Mouse (Mus musculus) G1E (cell line): ENCODE data around the gene Panx3. TPM values are rescaled to one million over a fixed set of nuclear protein-coding genes. Genes with fewer than 3 reads are reported as not detected.

ENCODE experiments used
- ATAC-seq: 2 replicates; pipeline ENCODE4 v1.8.0; 2016; ENCODE audit warnings: mild to moderate bottlenecking; ENCODE audit not compliant: insufficient number of reproducible peaks, poor library complexity, low FRiP score, severe bottlenecking; ENCODE audit errors: extremely low read depth
- DNase-seq: peaks from one replicate; pipeline ENCODE4 v3.0.0; 2012; ENCODE audit warnings: low spot score
- H3K27me3 ChIP-seq: 2 replicates; pipeline ENCODE4 v1.6.1; 2012; ENCODE audit warnings: mild to moderate bottlenecking, low read length, inconsistent platforms; ENCODE audit not compliant: insufficient read depth
- H3K36me3 ChIP-seq: replicated peaks from 2 replicates; pipeline ENCODE3; 2012; ENCODE audit warnings: mild to moderate bottlenecking, inconsistent platforms
- H3K4me1 ChIP-seq: 2 replicates; pipeline ENCODE4 v1.6.1; 2012; ENCODE audit warnings: low read depth, low read length, inconsistent platforms, mixed read lengths; ENCODE audit not compliant: insufficient read depth
- H3K4me3 ChIP-seq: 2 replicates; pipeline ENCODE4 v1.5.1; 2012; ENCODE audit warnings: low read depth, mild to moderate bottlenecking, inconsistent platforms, low read length, moderate library complexity, mixed read lengths
- H3K9me3 ChIP-seq: replicated peaks from 2 replicates; pipeline ENCODE4 v1.6.1; 2012; ENCODE audit warnings: inconsistent platforms
- CTCF ChIP-seq: IDR thresholded peaks from 2 replicates; pipeline ENCODE4 v1.5.1; 2012; ENCODE audit warnings: low read depth, low read length, inconsistent platforms, mixed read lengths
- GATA1 ChIP-seq: IDR thresholded peaks from 2 replicates; pipeline ENCODE4 v1.6.1; 2012; ENCODE audit warnings: borderline replicate concordance, low read length, inconsistent platforms, mixed read lengths
- GATA2 ChIP-seq: IDR thresholded peaks from 2 replicates; pipeline ENCODE4 v1.6.1; 2012; ENCODE audit warnings: low read depth, low read length, inconsistent platforms, borderline replicate concordance
- POLR2AphosphoS5 ChIP-seq: IDR thresholded peaks from 2 replicates; pipeline ENCODE4 v1.6.1; 2012; ENCODE audit warnings: low read depth, low read length, inconsistent platforms; ENCODE audit not compliant: insufficient replicate concordance
- TAL1 ChIP-seq: conservative IDR thresholded peaks from 2 replicates; pipeline ENCODE4 v1.6.1; 2012; ENCODE audit warnings: low read depth, low read length, inconsistent platforms, mixed read lengths
- polyA plus RNA-seq: library from polyadenylated mRNA; stranded (reverse); fragments of >175 nt; gene quantifications from 2 replicates; pipeline ENCODE4 v1.2.3, GENCODE M21; 2012
- total RNA-seq, 2 experiments: library from RNA; stranded (forward) in 1 of 2; stranded (reverse) in 1 of 2; fragments of 200-1000 nt in 1 of 2; fragments of >200 nt in 1 of 2; fragmentation: Nextera tagmentation in 1 of 2; gene quantifications; 2 replicates each; pipeline ENCODE4 v1.2.3; 2014 to 2017

The Panx3 gene
- total and polyA plus RNA-seq, 3 experiments = 0.16 TPM; not detected in 2

GRCm38 (mm10) chr9:37638721-37639120 lies 30.3 kb downstream of the Panx3 start:
- Histone ChIP-seq H3K9me3 (no peaks in the 10 kb centered on the region), H3K36me3 (peaks cover 70% of the 10 kb centered on the region), H3K4me3 (no peak overlapping the region), H3K4me1 (no peaks in the 10 kb centered on the region), H3K27me3 (no peaks in the 10 kb centered on the region)
- DNase-seq (no peak), ATAC-seq (no peak)
- TF ChIP-seq GATA1 (no peak), GATA2 (no peak), CTCF (no peak), TAL1 (no peak), POLR2AphosphoS5 (no peak)

DNA sequence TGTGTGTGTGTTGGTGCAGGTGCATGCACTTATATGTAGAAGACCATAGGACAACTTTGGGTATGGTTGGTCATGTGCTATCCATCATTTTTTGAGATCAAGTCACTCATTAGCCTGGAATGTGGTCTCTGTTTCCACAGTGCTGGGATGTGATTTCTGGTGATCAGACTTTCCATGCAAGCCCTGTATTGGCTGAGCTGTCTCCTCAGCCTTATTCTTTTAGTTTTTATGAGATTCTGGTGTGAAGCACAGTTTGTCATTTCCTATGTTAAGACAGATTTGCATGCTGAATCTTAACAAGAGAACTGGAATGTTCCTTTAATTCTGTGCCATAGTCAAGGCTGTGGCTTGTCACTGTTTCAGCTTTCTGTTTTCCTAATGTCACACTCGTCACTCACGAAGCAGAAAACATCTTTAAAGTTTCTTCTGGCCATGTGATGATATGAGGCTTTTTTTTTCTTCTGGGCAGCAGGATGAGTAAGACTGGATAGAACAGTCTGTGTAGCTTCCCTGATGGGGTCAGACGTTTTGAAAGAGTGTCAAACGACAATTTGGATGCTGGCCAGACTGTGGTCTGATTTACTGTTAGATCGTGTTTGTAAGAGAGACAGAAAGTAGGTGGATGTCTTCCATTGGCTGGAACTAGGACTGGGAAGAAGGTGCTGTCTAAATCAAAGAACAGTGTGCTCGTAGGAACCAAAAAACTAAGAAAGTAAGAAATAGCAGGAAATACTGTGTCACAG lies 32.1 kb downstream of the Panx3 start:
- Histone ChIP-seq H3K4me1 (no peaks in the 10 kb centered on the region), H3K9me3 (no peaks in the 10 kb centered on the region), H3K27me3 (no peaks in the 10 kb centered on the region), H3K4me3 (no peak overlapping the region), H3K36me3 (peaks cover 69% of the 10 kb centered on the region)
- DNase-seq (no peak), ATAC-seq (no peak)
- TF ChIP-seq GATA1 (no peak), TAL1 (no peak), CTCF (no peak)

- no peaks in the 10 kb centered on the region for H3K27me3 ChIP-seq
- TF ChIP-seq POLR2AphosphoS5 (no peak), CTCF (peak; percentile 61), GATA1 (no peak)
- peaks cover 69% of the 10 kb centered on the region for H3K36me3 ChIP-seq
- ATAC-seq = peak; percentile 60
- no peaks in the 10 kb centered on the region for H3K4me1 ChIP-seq
- no peak overlapping the region for H3K4me3 ChIP-seq
- DNase-seq = no peak
- H3K9me3 ChIP-seq = no peaks in the 10 kb centered on the region
Observed at GRCm38 (mm10) chr9:37636335-37636734, 32.7 kb downstream of the Panx3 start.

- Histone ChIP-seq H3K36me3 (peaks cover 71% of the 10 kb centered on the region), H3K4me1 (peaks cover 2% of the 10 kb centered on the region; the same call in 1 of the 2 replicates), H3K9me3 (no peaks in the 10 kb centered on the region), H3K4me3 (no peak overlapping the region), H3K27me3 (no peaks in the 10 kb centered on the region)
- ATAC-seq = no peak
- no peak for DNase-seq
- no peak for TF ChIP-seq POLR2AphosphoS5
- TF ChIP-seq CTCF = no peak
- TF ChIP-seq GATA1 = no peak
- no peak for TF ChIP-seq TAL1
- TF ChIP-seq GATA2 = no peak
Observed at GRCm38 (mm10) chr9:37634269-37634668, 34.8 kb downstream of the Panx3 start.

DNA sequence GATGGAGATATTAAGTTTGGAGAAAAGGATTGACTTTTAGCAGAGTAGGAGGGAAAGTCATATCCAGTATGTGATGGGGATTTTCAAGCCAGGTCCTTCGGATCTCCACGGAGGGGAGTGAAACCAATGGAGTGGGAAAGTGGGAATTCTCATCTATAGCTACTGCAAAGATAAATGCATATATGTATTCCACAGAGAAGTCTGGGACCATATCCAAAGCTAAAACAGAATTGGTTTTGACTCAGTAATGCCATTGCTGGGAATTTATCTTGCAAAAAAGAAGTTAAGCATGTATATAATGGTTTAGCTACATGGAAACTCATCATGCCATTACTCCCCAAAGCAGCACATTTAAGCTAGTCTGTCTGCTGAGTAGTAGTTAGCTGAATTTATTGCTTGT lies 36.7 kb downstream of the Panx3 start:
- no peak for ATAC-seq
- peaks cover 2% of the 10 kb centered on the region; the same call in 1 of the 2 replicates for H3K4me1 ChIP-seq

GRCm38 (mm10) chr9:37629941-37630340 lies 39.1 kb downstream of the Panx3 start:
- peaks cover 77% of the 10 kb centered on the region for H3K36me3 ChIP-seq
- no peak for ATAC-seq
- no peak for TF ChIP-seq GATA1
- TF ChIP-seq POLR2AphosphoS5 = no peak
- TF ChIP-seq TAL1 = no peak
- TF ChIP-seq CTCF = no peak
- TF ChIP-seq GATA2 = no peak

More for the DNA sequence above, 36.7 kb downstream of the Panx3 start:
- Histone ChIP-seq H3K9me3 (no peaks in the 10 kb centered on the region), H3K36me3 (peaks cover 70% of the 10 kb centered on the region), H3K27me3 (no peaks in the 10 kb centered on the region), H3K4me3 (no peak overlapping the region)
- no peak for TF ChIP-seq POLR2AphosphoS5
- TF ChIP-seq CTCF = no peak
- no peak for TF ChIP-seq GATA2
- TF ChIP-seq GATA1 = no peak
- no peak for TF ChIP-seq TAL1
- DNase-seq = no peak

More at GRCm38 (mm10) chr9:37629941-37630340, 39.1 kb downstream of the Panx3 start:
- no peak for DNase-seq
- Histone ChIP-seq H3K9me3 (no peaks in the 10 kb centered on the region), H3K4me1 (peaks cover 2% of the 10 kb centered on the region; the same call in 1 of the 2 replicates), H3K4me3 (no peak overlapping the region), H3K27me3 (no peaks in the 10 kb centered on the region)
